Mouse (Mus musculus) kidney, adult 2 months (tissue): ENCODE measurements at regions not wholly inside any gene's neighbourhood (a gene's known extent, or its start where the extent isn't known, plus 50 kb on each side); places are given as distances from the start of the nearest gene placed in this dataset.

Source experiments
- DNase-seq: peaks from one replicate; pipeline ENCODE4 v3.0.0; 2021
- H3K27ac ChIP-seq: fragments of 200-500 bp; 2 replicates; pipeline ENCODE4 v1.5.1; 2012; ENCODE audit warnings: low read depth, low read length, control low read depth, inconsistent platforms; ENCODE audit not compliant: insufficient read depth
- H3K27me3 ChIP-seq: fragments of 200-500 bp; replicated peaks from 2 replicates; pipeline ENCODE4 v1.6.1; 2012; ENCODE audit warnings: mild to moderate bottlenecking, moderate library complexity, low read length, inconsistent platforms; ENCODE audit not compliant: control insufficient read depth, insufficient read depth
- H3K36me3 ChIP-seq: fragments of 200-500 bp; 2 replicates; pipeline ENCODE4 v1.6.1; 2012; ENCODE audit warnings: mild to moderate bottlenecking, moderate library complexity, low read length, inconsistent platforms; ENCODE audit not compliant: control insufficient read depth, insufficient read depth
- H3K4me1 ChIP-seq: fragments of 200-500 bp; 2 replicates; pipeline ENCODE4 v1.6.1; 2011; ENCODE audit warnings: low read length; ENCODE audit not compliant: control insufficient read depth, insufficient read depth
- H3K4me3 ChIP-seq: fragments of 200-500 bp; 2 replicates; pipeline ENCODE4 v1.5.1; 2011; ENCODE audit warnings: mild to moderate bottlenecking, low read depth, low read length, control low read depth; ENCODE audit not compliant: insufficient read depth
- CTCF ChIP-seq: fragments of 200-500 bp; conservative IDR thresholded peaks from 2 replicates; pipeline ENCODE4 v1.5.1; 2011; ENCODE audit warnings: low read depth, mild to moderate bottlenecking, control low read depth, low read length, moderate library complexity, mixed read lengths; ENCODE audit not compliant: insufficient read depth, insufficient read length
- POLR2A ChIP-seq: fragments of 200-500 bp; IDR thresholded peaks from one replicate; pipeline ENCODE4 v1.6.1; 2011; ENCODE audit warnings: low read depth, low read length, control low read depth
- WGBS: fragments of 180-500 bp; shearing (Covaris S2); methylation state at CpG from one replicate; pipeline ENCODE4 v1.1.7; 2018; 5-methylcytosine and 5-hydroxymethylcytosine counted together

- DNase-seq = no peak
- TF ChIP-seq CTCF (no peak), POLR2A (no peak)
- Histone ChIP-seq H3K4me1 (no peaks in the 10 kb centered on the region), H3K36me3 (no peaks in the 10 kb centered on the region), H3K4me3 (no peak overlapping the region), H3K27me3 (no peaks in the 10 kb centered on the region), H3K27ac (no peak overlapping the region)
- 74% methylated on average over 5 of the region's 5 CpGs for WGBS
Observed at GRCm38 (mm10) chr14:79821352-79822010, 50.4 kb upstream of the Pcdh8 start.
